Mouse (Mus musculus): ENCODE data around the gene Gm10112. TPM values are rescaled to one million over a fixed set of nuclear protein-coding genes. Genes with fewer than 3 reads are reported as not detected.

Gene Gm10112
- not detected for total RNA-seq (2021)

DNA sequence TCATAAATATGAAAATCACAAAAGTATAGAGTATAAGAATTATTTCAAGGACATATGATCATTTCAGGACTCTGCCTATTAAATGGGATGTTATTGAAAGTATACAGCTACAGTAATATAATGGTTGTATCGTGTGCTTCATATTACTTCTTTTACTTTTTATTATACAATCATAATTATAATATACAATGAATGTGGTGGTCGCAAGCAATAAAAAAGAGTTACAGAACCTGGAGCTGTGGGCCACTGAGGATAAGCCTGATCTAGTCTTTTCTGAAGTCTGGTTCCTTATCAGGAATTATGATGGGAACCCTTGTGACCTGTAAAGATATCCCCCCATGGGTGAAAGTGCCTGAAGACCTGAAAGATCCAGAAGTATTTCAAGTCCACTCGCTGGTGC is at the start of gene Gm10112:
Gene Gm10112, plus strand, starts transcription at position 301 of the 400 bp plus-strand sequence.
- no peak for DNase-seq (ENCODE audit: extremely low spot score in 1 of 2, low spot score in 2 of 2)
- intact Hi-C loops (cut with DNase I): no loop called here

DNA sequence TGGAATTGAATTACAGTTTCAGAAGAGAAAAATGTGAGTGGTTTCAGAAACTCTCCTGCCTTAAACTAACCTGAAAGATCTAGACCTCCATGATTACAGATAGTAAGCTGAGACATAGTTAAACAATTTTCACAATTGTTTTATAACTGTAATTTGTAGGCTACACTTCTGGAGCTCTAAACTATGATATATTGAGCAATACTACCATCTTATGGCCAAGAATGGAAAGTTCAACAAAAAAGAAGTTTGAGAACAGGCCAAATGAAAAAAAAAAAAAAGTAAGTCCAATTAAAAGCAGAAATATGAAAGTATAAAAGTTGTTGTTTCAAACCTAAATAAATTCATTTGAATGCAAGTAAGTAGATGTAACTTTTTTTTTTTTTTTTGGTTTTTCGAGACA is 21.4 kb downstream of the Gm10112 start:
- intact Hi-C loops (cut with DNase I): no loop called here
- DNase-seq (ENCODE audit: extremely low spot score in 1 of 2, low spot score in 2 of 2): no peak

DNA sequence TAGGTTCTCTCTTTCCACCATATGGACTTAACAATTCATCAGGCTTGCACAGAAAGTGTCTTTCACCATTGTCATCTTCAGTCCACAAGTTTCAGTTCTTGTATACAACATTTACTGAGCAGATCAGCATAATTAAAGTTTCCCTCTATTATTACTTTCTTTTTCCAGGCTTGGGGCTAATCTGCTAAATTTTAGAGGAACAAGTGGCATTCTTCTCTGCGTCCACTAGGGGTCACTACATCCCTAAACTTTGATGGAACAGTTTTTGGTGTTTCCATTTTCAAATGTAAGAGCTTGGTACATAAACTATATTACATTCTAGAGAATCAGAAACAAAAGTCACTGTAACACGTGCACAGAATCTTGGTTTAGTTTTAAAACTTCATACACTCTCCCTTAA is 28.2 kb downstream of the Gm10112 start:
- intact Hi-C loops (cut with DNase I): loop anchor here (5.0 kb wide), 1 partner anchor 1146 kb away; no protein-coding TSS in a partner anchor
- DNase-seq (ENCODE audit: extremely low spot score in 1 of 2, low spot score in 2 of 2): peak in 1 of 2 experiments; percentile 8

DNA sequence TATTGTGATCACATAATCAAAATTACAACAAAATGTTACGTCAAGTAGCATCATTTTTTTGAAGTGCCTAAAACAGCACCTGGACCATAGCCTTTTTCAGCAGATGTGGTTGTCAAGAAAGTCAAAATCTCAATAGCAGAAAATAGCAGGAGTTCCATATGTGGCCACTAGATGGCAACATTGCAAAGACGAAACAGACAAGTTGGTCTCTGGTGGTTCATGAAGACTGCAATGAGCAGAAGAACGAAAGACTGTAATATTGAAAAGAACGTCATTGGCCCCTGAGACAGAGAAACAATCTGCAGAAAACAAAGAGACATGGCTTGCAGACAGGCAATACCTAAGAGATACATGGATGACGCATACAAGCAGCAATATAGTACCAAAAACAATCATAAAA is 42.1 kb downstream of the Gm10112 start:
- intact Hi-C loops (cut with DNase I): no loop called here
- peak; percentile 15 to 36 for DNase-seq (ENCODE audit: extremely low spot score in 1 of 2, low spot score in 2 of 2)

Other genes starting within 250 kb of the Gm10112 start
- not detected for gene Cylc1, start 57.9 kb upstream of the Gm10112 start, total RNA-seq (2021)

Data from left cerebral cortex, postnatal 10 days (tissue).